Mouse (Mus musculus): ENCODE measurements around the gene Gpatch8.

The Gpatch8 gene

GRCm38 (mm10) chr11:102496732-102497131 lies 59.5 kb downstream of the Gpatch8 start:
- no peak for DNase-seq (ENCODE audit: low spot score)

GRCm38 (mm10) chr11:102496206-102496605 lies 60.0 kb downstream of the Gpatch8 start:
- DNase-seq (ENCODE audit: low spot score): no peak

GRCm38 (mm10) chr11:102495742-102496141 lies 60.5 kb downstream of the Gpatch8 start:
- DNase-seq (ENCODE audit: low spot score): no peak

DNA sequence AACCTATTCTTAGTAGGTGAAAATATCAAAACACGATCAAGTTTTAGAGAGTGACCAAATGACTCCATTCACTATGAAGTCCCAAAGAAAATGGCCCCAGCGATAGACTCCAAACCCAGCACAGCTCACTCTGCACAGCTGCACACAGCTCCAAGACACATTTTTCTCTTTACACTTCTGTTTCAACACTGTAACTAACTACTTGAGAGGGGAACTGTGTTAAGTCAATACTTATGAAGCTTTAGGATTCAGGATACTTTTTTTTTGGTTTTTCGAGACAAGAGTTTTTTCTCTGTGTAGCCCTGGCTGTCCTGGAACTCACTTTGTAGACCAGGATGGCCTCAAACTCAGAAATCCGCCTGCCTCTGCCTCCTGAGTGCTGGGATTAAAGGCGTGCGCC lies 61.1 kb downstream of the Gpatch8 start:
- no peak for DNase-seq (ENCODE audit: low spot score)

DNA sequence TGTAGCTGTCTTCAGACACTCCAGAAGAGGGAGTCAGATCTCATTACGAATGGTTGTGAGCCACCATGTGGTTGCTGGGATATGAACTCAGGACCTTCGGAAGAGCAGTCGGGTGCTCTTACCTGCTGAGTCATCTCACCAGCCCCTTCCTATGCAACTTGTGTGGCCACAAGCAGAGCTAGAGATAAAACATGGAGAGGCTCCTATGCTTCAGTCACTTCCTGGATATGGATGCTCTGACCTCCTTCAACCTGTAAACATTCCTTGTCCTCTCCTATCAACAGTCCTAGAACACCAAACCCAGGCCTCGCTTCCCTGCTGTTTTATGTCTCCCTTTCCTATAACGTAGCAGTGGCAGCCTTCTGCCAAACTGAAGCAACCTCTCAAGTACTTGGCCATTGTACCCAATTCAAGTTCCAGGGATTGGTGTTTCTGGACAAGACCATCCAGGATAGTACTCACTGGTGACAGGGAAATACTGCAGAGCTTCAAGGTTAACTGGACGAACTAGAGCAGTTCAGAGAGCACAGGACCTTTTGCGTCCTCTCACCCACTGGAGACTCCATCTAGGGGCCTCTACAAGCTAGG lies 62.0 kb downstream of the Gpatch8 start:
- no peak for DNase-seq (ENCODE audit: low spot score)

- no peak for DNase-seq (ENCODE audit: low spot score)
These were observed 63.0 kb downstream of the Gpatch8 start for GRCm38 (mm10) chr11:102493241-102493640.

- no peak for DNase-seq (ENCODE audit: low spot score)
These were observed 68.3 kb downstream of the Gpatch8 start for GRCm38 (mm10) chr11:102487901-102488300.

- no peak for DNase-seq (ENCODE audit: low spot score)
These were observed 69.3 kb downstream of the Gpatch8 start for GRCm38 (mm10) chr11:102486733-102487386.

- no peak for DNase-seq (ENCODE audit: low spot score)
These were observed 74.4 kb downstream of the Gpatch8 start for GRCm38 (mm10) chr11:102481779-102482178.

DNA sequence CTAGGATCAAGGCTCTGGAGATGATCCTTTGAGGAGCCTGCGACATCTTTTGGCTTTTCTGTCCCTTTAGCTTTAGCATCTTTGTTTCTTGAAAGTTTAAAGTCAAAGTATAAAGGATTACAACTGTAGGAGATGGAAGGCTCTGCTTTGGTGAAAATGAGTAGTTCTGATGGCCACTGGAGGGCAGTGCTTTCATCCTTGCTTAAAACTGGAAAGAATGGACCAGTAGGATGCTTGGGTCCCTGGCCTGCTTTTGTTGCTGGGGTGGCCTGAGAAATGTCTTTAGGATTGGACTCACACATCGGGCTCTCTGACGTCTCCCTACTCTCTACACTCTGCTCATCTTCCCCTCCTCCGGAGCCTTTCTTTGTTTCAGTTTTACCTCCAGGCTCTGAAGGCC lies 75.3 kb downstream of the Gpatch8 start:
- no peak for DNase-seq (ENCODE audit: low spot score)

- DNase-seq (ENCODE audit: low spot score): no peak
These were observed 76.1 kb downstream of the Gpatch8 start for GRCm38 (mm10) chr11:102480111-102480510.

DNA sequence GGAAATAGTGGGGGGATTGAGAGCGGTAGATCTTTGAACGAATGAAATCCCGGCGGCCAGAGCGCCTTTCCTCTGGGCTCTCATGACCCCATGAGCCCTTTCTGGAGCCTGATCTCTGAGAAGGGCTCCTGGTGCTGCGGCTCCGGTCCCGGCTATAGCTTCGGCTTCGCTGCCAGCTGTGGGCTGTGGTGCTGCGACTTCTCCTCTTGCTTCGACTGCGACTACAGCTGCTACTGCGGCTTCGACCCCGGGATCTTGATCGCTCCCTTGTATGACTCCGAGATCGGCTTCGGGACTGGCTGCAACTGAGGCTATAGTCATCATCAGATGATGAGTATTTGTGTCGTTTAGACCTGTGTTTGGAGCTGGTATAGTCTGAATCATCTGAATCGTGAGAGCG lies 76.6 kb downstream of the Gpatch8 start:
- DNase-seq (ENCODE audit: low spot score): no peak

- no peak for DNase-seq (ENCODE audit: low spot score)
These were observed 77.5 kb downstream of the Gpatch8 start for GRCm38 (mm10) chr11:102478671-102479070.

- no peak for DNase-seq (ENCODE audit: low spot score)
These were observed 81.2 kb downstream of the Gpatch8 start for GRCm38 (mm10) chr11:102475027-102475426.

DNA sequence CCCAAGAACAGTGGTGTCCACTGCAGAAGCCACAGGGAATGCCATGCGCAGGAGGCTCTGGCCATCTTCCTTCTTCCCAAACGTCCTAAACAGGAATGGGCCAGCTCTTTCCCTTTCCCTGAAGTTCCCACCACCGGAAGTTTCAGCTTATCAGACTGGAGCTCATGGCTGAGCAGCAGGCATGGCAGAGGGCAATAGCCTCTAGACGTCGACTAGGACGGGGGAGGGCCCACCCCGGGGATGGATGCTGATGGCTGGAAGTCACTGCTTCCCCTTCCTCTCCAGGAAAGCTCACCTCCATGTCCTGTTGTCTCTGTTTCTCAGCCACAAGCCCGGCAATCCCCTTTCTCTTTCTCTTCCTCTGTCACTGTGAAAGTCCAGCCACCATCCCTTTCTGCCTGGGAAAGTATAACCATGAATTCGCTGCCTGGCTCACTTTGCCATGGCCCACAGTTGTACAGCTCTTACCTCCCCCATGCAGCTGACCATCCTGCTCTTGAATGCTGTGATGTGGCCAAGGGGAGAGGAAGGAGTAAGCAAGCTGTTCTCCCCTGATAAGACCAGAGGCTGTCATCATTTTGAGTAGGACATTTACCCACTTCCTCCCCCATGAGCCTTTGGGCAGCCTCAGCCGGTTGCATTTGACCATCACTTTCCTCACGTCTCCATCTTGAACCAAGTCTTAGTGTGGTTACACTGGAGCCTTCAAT lies 86.4 kb downstream of the Gpatch8 start, which contains the start of gene Itga2b:
Itga2b (minus strand) TSS at position 475 of the 710 bp plus-strand sequence.
- DNase-seq (ENCODE audit: low spot score): no peak

GRCm38 (mm10) chr11:102467041-102467631 lies 89.1 kb downstream of the Gpatch8 start:
- DNase-seq (ENCODE audit: low spot score): peak; percentile 95

- DNase-seq (ENCODE audit: low spot score): no peak
These were observed 90.3 kb downstream of the Gpatch8 start for GRCm38 (mm10) chr11:102465713-102466436.

DNA sequence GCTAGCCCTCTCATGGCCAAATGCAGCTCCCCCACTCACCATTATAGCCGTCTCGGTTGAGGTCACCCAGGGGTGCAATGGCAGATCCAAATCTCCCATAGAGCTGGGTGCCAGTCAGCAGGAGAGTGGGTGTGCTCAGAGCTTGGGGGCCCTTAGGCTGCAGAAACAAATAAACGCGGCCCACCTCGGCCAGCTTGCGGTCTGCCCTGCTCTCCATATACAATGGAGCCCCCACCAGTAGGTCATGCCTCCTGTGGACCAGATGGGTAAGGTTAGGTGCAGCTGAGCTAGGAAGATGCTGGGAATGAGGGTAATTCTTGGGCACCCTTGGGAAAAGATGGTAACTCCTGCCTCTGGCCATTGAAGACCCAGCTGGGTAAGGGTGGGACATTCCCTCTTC lies 91.3 kb downstream of the Gpatch8 start:
- no peak for DNase-seq (ENCODE audit: low spot score)

- no peak for DNase-seq (ENCODE audit: low spot score)
These were observed 94.4 kb downstream of the Gpatch8 start for GRCm38 (mm10) chr11:102461764-102462163.

DNA sequence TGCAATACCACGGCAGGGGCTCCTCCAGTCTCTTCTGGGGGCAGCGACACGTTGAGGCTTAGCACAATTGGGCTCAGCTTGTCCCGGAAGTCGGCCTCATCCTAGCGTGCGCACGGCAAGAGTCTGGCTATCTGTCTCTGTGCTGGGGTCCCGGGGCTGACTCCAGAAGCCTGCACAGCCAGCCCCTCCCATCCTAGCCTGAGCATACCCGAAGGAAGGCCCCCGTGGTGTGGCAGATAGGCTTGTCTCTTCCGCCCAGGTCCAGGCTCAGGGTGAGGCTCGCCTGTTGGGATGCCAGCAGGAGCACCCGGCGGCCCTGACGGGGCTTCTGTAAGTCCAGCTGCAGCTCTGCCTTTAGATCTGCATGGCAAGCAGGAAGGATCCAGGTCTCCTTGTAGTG lies 95.7 kb downstream of the Gpatch8 start:
- no peak for DNase-seq (ENCODE audit: low spot score)

DNA sequence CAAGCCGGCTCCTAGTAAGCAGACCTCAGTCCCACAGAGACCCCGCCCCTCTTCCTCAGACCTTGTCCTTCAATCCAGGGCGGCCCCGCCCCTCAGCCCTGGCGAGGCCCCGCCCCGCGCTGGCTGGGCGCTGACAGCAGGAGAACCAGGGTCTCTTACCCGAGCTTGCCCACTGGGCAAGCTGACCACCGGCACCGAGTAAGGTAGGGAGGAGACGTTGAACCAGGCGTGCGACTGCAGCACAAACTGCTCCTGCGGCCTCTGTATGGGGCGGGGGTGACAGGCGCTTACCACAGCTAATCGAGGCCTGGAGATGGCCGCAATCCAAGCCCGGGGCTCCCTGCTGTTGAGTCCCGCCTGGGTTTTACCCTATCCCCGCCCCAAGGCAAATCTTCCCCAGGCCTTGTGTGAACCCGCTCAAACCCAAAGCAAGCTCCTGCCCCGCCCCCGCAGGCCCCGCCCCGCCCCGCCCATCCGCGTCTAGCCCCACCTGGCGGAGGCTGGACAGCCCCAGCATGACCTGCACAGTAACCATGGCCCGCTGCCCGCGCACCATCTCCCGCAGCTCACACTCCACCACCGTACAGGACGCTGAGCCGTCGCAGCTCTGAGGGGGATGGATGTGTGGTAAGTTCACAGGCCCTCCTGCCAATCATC lies 100.3 kb downstream of the Gpatch8 start:
- DNase-seq (ENCODE audit: low spot score): no peak

- no peak for DNase-seq (ENCODE audit: low spot score)
These were observed 103.1 kb downstream of the Gpatch8 start for GRCm38 (mm10) chr11:102453131-102453530.

Data from urinary bladder, postnatal 10 days (tissue).